Mouse (Mus musculus) hindbrain, embryonic 13.5 days (tissue): Measurements from ENCODE around the gene 3110082I17Rik. TPM values are rescaled to one million over a fixed set of nuclear protein-coding genes. Genes with fewer than 3 reads are reported as not detected.

Experiments
- ATAC-seq: fragments of 200-750 bp; cut with Nextera tagmentation; 2 replicates; pipeline ENCODE4 v1.8.0; 2017; ENCODE audit warnings: moderate TSS enrichment; ENCODE audit not compliant: low FRiP score
- H3K27ac ChIP-seq: fragments of 300-500 bp; sonication (generic); 2 replicates; pipeline ENCODE4 v1.5.1; 2015; ENCODE audit warnings: inconsistent platforms, mild to moderate bottlenecking, moderate library complexity
- H3K27me3 ChIP-seq: fragments of 300-500 bp; sonication (generic); 2 replicates; pipeline ENCODE4 v1.6.1; 2015; ENCODE audit warnings: mild to moderate bottlenecking, inconsistent platforms
- H3K36me3 ChIP-seq: fragments of 300-500 bp; sonication (generic); 2 replicates; pipeline ENCODE4 v1.6.1; 2015; ENCODE audit warnings: mild to moderate bottlenecking, inconsistent platforms
- H3K4me1 ChIP-seq: fragments of 300-500 bp; sonication (generic); replicated peaks from 2 replicates; pipeline ENCODE4 v1.6.1; 2015; ENCODE audit warnings: inconsistent platforms
- H3K4me2 ChIP-seq: fragments of 300-500 bp; sonication (generic); 2 replicates; pipeline ENCODE4 v1.6.1; 2015; ENCODE audit warnings: inconsistent platforms, mild to moderate bottlenecking, moderate library complexity
- H3K4me3 ChIP-seq: fragments of 300-500 bp; sonication (generic); 2 replicates; pipeline ENCODE4 v1.5.1; 2015; ENCODE audit warnings: mild to moderate bottlenecking, inconsistent platforms
- H3K9ac ChIP-seq: fragments of 300-500 bp; sonication (generic); 2 replicates; pipeline ENCODE4 v1.6.1; 2015; ENCODE audit warnings: mild to moderate bottlenecking, inconsistent platforms
- H3K9me3 ChIP-seq: fragments of 300-500 bp; sonication (generic); 2 replicates; pipeline ENCODE4 v1.6.1; 2016; ENCODE audit warnings: inconsistent platforms
- WGBS: fragments of 180-500 bp; shearing (Covaris S2); methylation state at CpG from one replicate; pipeline ENCODE4 v1.1.7; 2015; 5-methylcytosine and 5-hydroxymethylcytosine counted together
- polyA plus RNA-seq: library from polyadenylated mRNA; unstranded; fragments of >200 nt; fragmentation: Nextera tagmentation; extraction: Ambion mirVana; gene quantifications from 2 replicates; pipeline ENCODE4 v1.2.1, GENCODE M21; 2015

The 3110082I17Rik gene
- polyA plus RNA-seq, 1 experiment from 2014 or later, result 16.2 TPM

DNA sequence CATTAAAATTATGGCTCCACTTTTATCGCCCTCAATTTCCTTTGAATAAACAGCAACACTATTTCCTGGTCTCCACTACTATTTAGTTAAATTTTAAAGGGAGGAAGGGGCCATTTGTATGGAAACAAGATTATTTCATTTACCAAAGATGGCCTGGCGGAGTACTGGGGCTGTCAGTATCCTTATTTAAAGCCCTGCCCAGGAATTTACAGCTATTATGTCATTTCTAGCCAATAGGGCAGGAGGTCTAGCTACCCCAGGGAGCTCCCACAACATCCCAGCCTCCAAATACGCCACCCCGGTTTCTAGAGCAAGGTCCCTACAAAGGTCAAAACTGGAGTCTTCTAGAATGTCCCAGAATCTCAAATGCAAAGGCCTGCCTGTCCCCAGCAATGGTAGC is 46.8 kb downstream of the 3110082I17Rik start:
- no peak overlapping the region for H3K4me2 ChIP-seq
- no peaks in the 10 kb centered on the region for H3K9me3 ChIP-seq
- H3K4me3 ChIP-seq, result no peak overlapping the region
- 84% methylated on average over 4 of the region's 4 CpGs for WGBS
- no peak overlapping the region for H3K27ac ChIP-seq
- ATAC-seq, result no peak
- H3K36me3 ChIP-seq, result peaks cover 3% of the 10 kb centered on the region; the same call in 1 of the 2 replicates
- H3K4me1 ChIP-seq, result peaks cover 20% of the 10 kb centered on the region
- H3K27me3 ChIP-seq, result no peaks in the 10 kb centered on the region
- no peak overlapping the region for H3K9ac ChIP-seq

DNA sequence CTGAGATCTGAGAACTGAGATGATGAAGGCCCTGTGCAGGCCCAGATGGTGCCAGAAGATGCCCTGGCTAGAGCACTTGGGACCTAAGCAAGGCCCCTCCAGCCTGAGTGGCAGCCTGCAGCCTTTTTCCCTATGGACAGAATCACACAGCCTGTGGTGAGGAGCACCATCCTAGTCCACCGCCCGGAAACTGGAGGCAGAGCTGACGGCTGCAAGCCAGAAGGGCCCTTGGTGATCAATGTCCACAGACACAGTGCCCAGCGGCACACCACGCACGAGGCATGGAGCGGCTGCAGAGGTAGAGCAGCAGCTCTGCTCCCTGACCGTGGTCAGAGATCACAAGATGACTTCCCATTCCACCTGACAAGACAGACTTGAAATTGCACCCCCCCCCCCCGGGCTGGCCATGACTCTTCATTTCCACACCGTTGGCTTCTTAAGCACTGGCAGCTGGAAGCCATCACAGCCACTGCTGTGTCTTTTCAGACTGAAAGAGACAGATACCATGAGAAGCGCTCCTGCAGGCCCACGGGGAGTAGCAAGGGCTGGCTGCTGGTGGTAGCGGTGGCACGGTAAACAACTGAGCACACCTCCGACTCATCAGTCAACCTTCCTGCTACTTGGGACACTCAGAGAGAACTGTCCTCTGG is 48.5 kb downstream of the 3110082I17Rik start:
- Histone ChIP-seq H3K27me3 (no peaks in the 10 kb centered on the region), H3K4me1 (peaks cover 24% of the 10 kb centered on the region), H3K4me3 (no peak overlapping the region), H3K27ac (no peak overlapping the region), H3K36me3 (no peaks in the 10 kb centered on the region), H3K9ac (no peak overlapping the region), H3K9me3 (no peaks in the 10 kb centered on the region), H3K4me2 (no peak overlapping the region)
- ATAC-seq, result no peak
- 68% methylated on average over 15 of the region's 15 CpGs for WGBS

DNA sequence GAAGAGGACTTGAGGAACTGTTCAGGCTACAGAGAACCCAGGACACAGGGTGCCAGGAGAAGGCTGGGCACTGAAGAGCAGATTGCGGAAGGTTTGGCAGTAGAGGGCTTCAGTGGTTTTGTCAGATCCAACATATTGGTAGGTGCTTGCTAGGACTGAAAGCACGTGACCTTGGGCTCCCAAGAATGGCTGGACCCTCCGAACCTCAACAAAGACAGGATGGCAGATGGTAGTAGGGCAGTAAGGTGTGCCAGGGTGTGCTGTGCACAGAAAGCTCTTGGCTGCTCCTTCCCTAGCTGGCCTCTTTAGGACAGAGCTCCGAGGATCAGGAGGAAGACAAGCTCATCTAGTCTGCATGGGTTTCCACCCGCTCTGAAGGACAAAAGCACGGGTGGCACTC is 49.2 kb downstream of the 3110082I17Rik start:
- Histone ChIP-seq H3K4me2 (no peak overlapping the region), H3K27ac (no peak overlapping the region), H3K9me3 (no peaks in the 10 kb centered on the region), H3K4me3 (no peak overlapping the region), H3K27me3 (no peaks in the 10 kb centered on the region), H3K36me3 (no peaks in the 10 kb centered on the region), H3K9ac (no peak overlapping the region), H3K4me1 (peaks cover 24% of the 10 kb centered on the region)
- no peak for ATAC-seq
- 96% methylated on average over 6 of the region's 6 CpGs for WGBS

DNA sequence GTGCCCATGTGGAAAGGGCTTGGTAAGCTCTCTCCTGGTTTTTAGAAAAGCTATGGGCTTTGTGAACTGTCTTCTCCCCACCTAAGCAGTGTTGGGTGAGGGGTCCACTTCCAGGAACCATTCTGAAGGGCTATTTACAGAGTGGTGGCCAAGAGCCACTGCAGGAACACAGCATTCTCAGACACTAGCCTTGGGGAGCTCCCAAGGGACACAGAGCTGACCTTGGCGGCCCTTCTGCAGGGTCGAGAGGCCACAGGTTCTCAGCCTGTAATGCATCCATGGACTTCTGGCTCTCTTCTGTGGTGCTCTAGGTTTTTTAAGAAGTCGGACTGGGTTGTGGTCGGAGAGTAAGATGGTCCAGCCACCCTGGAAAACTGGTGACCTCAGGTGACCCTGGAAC is 50.3 kb downstream of the 3110082I17Rik start:
- no peaks in the 10 kb centered on the region for H3K9me3 ChIP-seq
- ATAC-seq, result no peak
- no peak overlapping the region for H3K9ac ChIP-seq
- no peaks in the 10 kb centered on the region for H3K36me3 ChIP-seq
- no peak overlapping the region for H3K4me3 ChIP-seq
- peaks cover 33% of the 10 kb centered on the region for H3K4me1 ChIP-seq
- no peak overlapping the region for H3K4me2 ChIP-seq
- H3K27me3 ChIP-seq, result no peaks in the 10 kb centered on the region
- H3K27ac ChIP-seq, result no peak overlapping the region
- WGBS, result 92% methylated on average over 4 of the region's 4 CpGs

DNA sequence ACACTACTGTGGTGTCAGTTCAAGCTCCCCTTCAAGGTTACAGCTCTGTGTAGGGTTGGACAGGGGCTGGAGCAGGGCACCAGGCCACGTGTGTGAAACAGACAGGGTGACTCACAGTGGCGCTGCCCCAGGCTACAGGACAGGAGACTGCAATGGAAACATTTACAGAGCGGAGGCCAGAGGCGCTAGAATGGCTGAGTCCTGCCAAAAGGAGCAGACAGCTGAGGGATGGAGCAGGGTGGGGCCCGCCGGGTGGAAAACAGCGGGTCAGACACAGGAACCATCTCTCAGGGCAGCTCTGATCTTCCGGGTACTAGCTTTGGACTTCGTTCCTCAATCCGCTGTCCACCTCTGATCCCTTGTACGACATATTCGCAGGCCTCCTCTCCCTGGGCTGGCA is 50.9 kb downstream of the 3110082I17Rik start:
- Histone ChIP-seq H3K27me3 (no peaks in the 10 kb centered on the region), H3K4me2 (no peak overlapping the region), H3K4me3 (no peak overlapping the region), H3K9me3 (no peaks in the 10 kb centered on the region), H3K4me1 (peaks cover 35% of the 10 kb centered on the region), H3K36me3 (no peaks in the 10 kb centered on the region), H3K27ac (no peak overlapping the region), H3K9ac (no peak overlapping the region)
- WGBS, result 76% methylated on average over 12 of the region's 12 CpGs
- no peak for ATAC-seq

DNA sequence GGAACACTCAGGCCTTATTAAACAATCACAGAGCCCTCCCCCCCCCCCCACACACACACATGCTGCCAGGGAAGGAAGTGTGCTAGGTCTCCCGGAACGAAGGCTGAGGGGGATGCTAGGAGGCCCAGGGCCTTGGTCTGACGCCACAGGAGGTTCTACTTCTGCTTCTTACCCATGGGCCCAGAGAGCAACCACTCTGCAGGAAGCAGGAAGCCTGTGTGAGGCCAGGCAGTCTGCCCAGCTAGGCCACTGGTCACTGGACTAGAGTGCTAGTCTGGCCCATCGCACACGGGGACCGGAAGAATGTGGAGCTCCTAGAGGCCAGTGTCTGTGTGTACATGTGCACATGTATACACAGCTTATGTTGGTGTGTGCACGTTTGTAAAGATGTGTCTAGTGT is 51.8 kb downstream of the 3110082I17Rik start:
- WGBS, result 90% methylated on average over 7 of the region's 7 CpGs
- Histone ChIP-seq H3K36me3 (no peaks in the 10 kb centered on the region), H3K27ac (no peak overlapping the region), H3K27me3 (no peaks in the 10 kb centered on the region), H3K9ac (no peak overlapping the region), H3K4me3 (no peak overlapping the region), H3K9me3 (no peaks in the 10 kb centered on the region), H3K4me1 (peaks cover 39% of the 10 kb centered on the region), H3K4me2 (no peak overlapping the region)
- ATAC-seq, result no peak

DNA sequence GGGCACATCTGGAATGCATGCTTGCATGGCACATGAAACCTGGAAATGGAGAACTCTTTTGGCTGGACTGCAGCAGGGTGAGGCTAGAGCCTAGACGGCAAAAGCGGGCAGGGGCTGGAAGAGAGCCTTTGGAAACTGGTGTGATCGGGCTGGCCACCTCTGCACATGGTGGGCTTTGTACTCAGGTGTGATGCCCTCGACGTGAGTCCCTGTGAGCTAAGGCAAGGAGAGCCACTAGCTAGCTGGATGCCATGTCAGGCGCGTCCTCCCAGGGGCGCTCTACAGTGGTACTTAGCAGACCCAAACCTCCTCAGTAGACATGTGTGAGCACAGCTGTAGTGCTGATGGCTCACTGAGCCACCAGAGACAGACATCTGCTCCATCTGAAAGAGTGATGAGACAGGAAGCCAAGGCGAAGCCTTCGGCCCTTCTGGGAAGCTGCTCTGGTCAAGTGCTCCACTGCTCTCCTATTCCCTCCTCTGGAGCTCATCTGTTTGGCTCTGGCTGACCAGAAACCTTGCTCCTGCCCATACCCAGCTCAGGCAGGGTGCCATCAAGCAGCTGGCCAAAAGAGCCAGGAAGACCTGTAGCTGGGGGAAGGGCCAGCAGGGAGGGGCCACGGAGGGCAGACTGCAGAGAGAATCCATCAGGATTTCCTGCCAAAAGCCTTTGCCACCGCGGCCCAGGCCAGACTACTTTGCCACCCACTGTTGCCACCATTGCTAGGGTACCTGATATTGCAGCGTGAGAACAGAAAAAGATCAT is 53.0 kb downstream of the 3110082I17Rik start:
- no peak overlapping the region for H3K4me2 ChIP-seq
- ATAC-seq, result no peak
- 78% methylated on average over 13 of the region's 14 CpGs for WGBS
- H3K4me3 ChIP-seq, result no peak overlapping the region
- H3K9ac ChIP-seq, result peak overlapping the region; percentile 49; the same call in 1 of the 2 replicates
- H3K4me1 ChIP-seq, result peaks cover 39% of the 10 kb centered on the region
- no peaks in the 10 kb centered on the region for H3K27me3 ChIP-seq
- H3K27ac ChIP-seq, result 0 out of 2 replicates have a peak overlapping the region, but pooled peaks have one; percentile 13
- no peaks in the 10 kb centered on the region for H3K36me3 ChIP-seq
- H3K9me3 ChIP-seq, result no peaks in the 10 kb centered on the region

DNA sequence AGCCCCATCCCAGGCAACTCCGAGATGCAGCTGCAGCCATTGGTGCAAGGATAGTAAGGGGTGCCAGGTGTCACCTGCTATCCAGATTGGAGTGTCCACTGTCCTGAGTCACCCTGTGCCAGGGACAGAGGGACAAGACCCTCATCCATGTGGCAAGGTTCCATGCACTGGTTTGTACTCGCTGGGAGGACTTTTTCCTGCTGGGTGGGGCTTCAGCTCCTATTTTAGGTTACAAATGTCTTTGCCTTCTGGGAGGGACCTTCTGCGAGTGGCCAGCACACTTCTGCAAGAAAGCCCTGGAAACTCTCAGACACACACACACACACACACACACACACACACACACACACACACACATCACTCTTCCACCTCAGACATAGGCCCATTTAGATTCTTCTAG is 54.4 kb downstream of the 3110082I17Rik start:
- Histone ChIP-seq H3K9me3 (no peaks in the 10 kb centered on the region), H3K9ac (no peak overlapping the region), H3K27ac (peak overlapping the region; percentile 48; the same call in 1 of the 2 replicates), H3K4me1 (peaks cover 32% of the 10 kb centered on the region), H3K4me2 (no peak overlapping the region), H3K36me3 (no peaks in the 10 kb centered on the region), H3K4me3 (no peak overlapping the region), H3K27me3 (no peaks in the 10 kb centered on the region)
- 85% methylated on average over 3 of the region's 3 CpGs for WGBS
- no peak for ATAC-seq

DNA sequence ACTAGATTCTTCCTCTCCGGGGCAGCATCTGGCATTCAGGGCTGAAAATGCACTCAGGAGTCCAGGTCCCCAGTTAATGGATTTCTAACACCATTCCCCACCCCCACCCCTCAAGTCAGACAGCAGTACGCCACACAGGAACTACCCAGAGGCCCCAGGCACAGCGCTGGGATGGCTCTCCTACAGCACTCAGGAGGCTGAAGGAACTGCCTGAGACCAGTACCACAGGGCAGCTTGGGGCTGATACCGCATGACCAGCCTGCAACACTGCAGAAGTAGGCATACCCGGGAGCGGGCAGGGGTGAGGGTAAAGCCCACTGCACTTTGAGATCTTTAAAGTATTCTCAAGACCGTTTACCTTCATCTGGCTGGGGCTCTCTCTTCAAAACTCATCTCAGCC is 54.8 kb downstream of the 3110082I17Rik start:
- no peak for ATAC-seq
- Histone ChIP-seq H3K36me3 (no peaks in the 10 kb centered on the region), H3K9me3 (no peaks in the 10 kb centered on the region), H3K4me1 (peaks cover 32% of the 10 kb centered on the region), H3K27ac (peak overlapping the region; percentile 48; the same call in 1 of the 2 replicates), H3K4me3 (no peak overlapping the region), H3K27me3 (no peaks in the 10 kb centered on the region), H3K9ac (no peak overlapping the region), H3K4me2 (no peak overlapping the region)
- 75% methylated on average over 7 of the region's 7 CpGs for WGBS

DNA sequence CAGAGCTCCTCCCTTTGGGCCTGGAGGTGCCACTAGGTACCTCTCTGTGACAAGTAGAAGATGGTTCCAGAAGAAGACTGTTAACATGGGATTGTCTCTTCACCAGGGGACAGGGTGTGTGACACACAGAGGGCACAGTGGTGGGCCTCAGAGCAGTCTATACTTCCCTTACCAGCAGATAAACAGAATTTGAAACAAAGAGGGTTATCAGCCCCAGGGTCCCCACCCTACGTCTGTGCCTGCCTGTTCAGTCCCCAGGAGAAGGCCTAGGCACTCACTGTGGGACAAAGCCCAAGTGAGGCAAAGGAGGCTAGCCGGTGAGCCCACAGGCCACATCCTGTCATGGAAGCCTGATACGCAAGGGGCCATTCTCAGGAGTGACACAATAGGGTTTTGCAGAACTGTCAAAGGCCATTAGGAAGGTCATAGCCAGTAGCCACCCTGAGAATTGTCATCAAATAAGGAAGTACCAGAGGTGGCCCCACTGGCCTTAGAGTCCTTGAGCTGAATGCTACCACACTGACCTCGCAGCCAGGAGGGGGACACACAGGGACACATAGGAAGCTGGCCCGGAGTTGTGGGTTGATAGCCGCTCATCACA is 55.4 kb downstream of the 3110082I17Rik start, which contains the start of gene C130050O18Rik:
TSS of gene C130050O18Rik (plus strand) at position 480 of the 601 bp plus-strand sequence.
- Histone ChIP-seq H3K4me2 (no peak within 1 kb of the TSS), H3K36me3 (no peaks in the 10 kb centered on the region), H3K27ac (peak within 1 kb of the TSS; percentile 48; the same call in 1 of the 2 replicates), H3K9me3 (no peaks in the 10 kb centered on the region), H3K4me1 (peaks cover 32% of the 10 kb centered on the region), H3K4me3 (no peak within 1 kb of the TSS), H3K9ac (no peak within 1 kb of the TSS), H3K27me3 (no peaks in the 10 kb centered on the region)
- ATAC-seq, result no peak
- 81% methylated on average over 6 of the region's 6 CpGs for WGBS

DNA sequence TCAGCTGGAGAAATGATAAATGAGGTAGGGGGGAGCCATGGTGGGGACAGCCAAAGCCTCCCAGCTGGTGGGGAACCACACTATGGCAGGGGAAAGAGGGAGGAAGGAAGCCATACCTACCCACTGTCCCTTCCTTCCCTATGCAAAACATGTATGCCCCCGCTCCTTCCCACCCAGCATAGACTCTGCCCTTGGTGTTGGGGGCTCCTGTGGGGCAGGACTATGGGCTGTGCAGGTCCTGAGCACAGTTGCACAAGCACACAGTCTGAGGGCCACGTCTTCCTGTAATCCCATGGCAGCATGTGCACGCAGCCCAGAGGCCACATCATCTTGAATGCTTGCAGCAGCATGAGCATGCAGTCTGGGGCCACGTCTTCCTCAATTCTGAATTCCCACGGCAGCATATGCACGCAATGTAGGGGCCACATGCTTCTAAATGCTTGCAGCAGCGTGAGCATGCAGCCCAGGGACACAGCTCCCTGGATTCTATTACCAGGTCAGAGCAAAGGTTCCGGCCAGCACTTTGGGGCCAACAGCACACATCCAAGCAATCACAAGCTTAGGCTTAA is 56.6 kb downstream of the 3110082I17Rik start:
- Histone ChIP-seq H3K27me3 (no peaks in the 10 kb centered on the region), H3K4me2 (no peak overlapping the region), H3K9ac (no peak overlapping the region), H3K9me3 (no peaks in the 10 kb centered on the region), H3K27ac (no peak overlapping the region), H3K4me3 (no peak overlapping the region), H3K36me3 (no peaks in the 10 kb centered on the region), H3K4me1 (peaks cover 27% of the 10 kb centered on the region)
- 91% methylated on average over 8 of the region's 8 CpGs for WGBS
- no peak for ATAC-seq

DNA sequence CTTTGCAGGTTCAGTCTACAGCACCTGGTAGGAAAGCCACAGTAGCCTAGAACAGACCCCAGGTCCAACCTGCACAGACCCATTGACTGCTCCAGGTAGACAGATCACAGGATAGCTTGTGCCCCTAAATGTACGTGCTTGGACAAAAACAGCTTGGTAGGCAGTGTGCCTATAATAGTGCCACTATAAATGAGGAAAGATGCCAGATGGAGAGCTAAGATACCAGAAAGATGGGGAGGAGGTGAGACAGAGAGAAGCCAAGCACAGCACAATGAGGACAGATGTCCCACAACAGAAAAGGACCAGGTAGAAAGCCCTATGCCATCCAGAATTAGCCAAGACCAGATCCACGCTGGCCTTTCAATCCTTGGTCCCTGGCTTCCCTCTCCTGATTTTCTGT is 58.2 kb downstream of the 3110082I17Rik start:
- peaks cover 22% of the 10 kb centered on the region for H3K4me1 ChIP-seq
- 92% methylated on average over 2 of the region's 2 CpGs for WGBS
- ATAC-seq, result no peak
- H3K36me3 ChIP-seq, result no peaks in the 10 kb centered on the region
- no peak overlapping the region for H3K27ac ChIP-seq
- no peak overlapping the region for H3K9ac ChIP-seq
- no peaks in the 10 kb centered on the region for H3K27me3 ChIP-seq
- no peak overlapping the region for H3K4me3 ChIP-seq
- no peaks in the 10 kb centered on the region for H3K9me3 ChIP-seq
- H3K4me2 ChIP-seq, result no peak overlapping the region
